Mouse (Mus musculus) myocyte (in vitro differentiated cells): ENCODE results near the gene Comp.

ENCODE experiments used
- CEBPB ChIP-seq: IDR thresholded peaks from 2 replicates; pipeline ENCODE4 v1.6.1; 2011; ENCODE audit warnings: mild to moderate bottlenecking, moderate library complexity; ENCODE audit not compliant: poor library complexity, insufficient read depth, severe bottlenecking
- MAX ChIP-seq: IDR thresholded peaks from one replicate; pipeline ENCODE4 v1.6.1; 2011; ENCODE audit warnings: low read depth, mild to moderate bottlenecking, control low read depth
- MYOD1 ChIP-seq, 3 experiments: IDR thresholded peaks; one replicate each; pipeline ENCODE4 v1.6.1; 2011; ENCODE audit warnings: control low read depth in 2 of 3, low read depth in 2 of 3, mild to moderate bottlenecking in 2 of 3, moderate library complexity in 1 of 3; ENCODE audit not compliant: insufficient read length in 2 of 3, control insufficient read depth in 1 of 3
- MYOG ChIP-seq, 3 experiments: IDR thresholded peaks; one replicate each; pipeline ENCODE4 v1.6.1; 2011; ENCODE audit warnings: control low read depth in 2 of 3, low read depth in 2 of 3, mild to moderate bottlenecking in 2 of 3; ENCODE audit not compliant: insufficient read length in 2 of 3, control insufficient read depth in 1 of 3, insufficient read depth in 1 of 3
- POLR2A ChIP-seq: IDR thresholded peaks from one replicate; pipeline ENCODE4 v1.6.1; 2011; ENCODE audit warnings: low read depth, mild to moderate bottlenecking, control low read depth, moderate library complexity; ENCODE audit not compliant: insufficient read length
- POLR2AphosphoS2 ChIP-seq: IDR thresholded peaks from one replicate; pipeline ENCODE4 v1.6.1; 2011; ENCODE audit warnings: low read depth, control low read depth; ENCODE audit not compliant: insufficient read length
- SRF ChIP-seq: IDR thresholded peaks from one replicate; pipeline ENCODE4 v1.6.1; 2011; ENCODE audit warnings: low read depth; ENCODE audit not compliant: control insufficient read depth, insufficient read length
- TCF12 ChIP-seq: IDR thresholded peaks from one replicate; pipeline ENCODE4 v1.6.1; 2011; ENCODE audit warnings: mild to moderate bottlenecking, control low read depth; ENCODE audit not compliant: poor library complexity, insufficient read depth, severe bottlenecking
- TCF3 ChIP-seq: IDR thresholded peaks from one replicate; pipeline ENCODE4 v1.6.1; 2011; ENCODE audit warnings: low read depth, control low read depth; ENCODE audit not compliant: insufficient read length
- USF1 ChIP-seq: IDR thresholded peaks from one replicate; pipeline ENCODE4 v1.6.1; 2011; ENCODE audit warnings: low read depth, mild to moderate bottlenecking, control low read depth, moderate library complexity

- TF ChIP-seq MYOG (IDR thresholded peaks at IDR 0.05; ENCODE audit: control insufficient read depth in 1 of 3, insufficient read depth in 1 of 3, insufficient read length in 2 of 3, low read depth in 2 of 3) (peak in 1 of 3 experiments; percentile 72), POLR2A (no peak), TCF3 (no peak), MYOD1 (IDR thresholded peaks at IDR 0.05; ENCODE audit: control insufficient read depth in 1 of 3, insufficient read length in 2 of 3, low read depth in 2 of 3) (peak in 1 of 3 experiments; percentile 83), POLR2AphosphoS2 (no peak), TCF12 (no peak), CEBPB (no peak), SRF (no peak), USF1 (no peak), MAX (no peak)
Measured at GRCm38 (mm10) chr8:70395649-70396048, 22.3 kb downstream of the Comp start.
